Mouse (Mus musculus): ENCODE measurements around the gene Syt1.

DNA sequence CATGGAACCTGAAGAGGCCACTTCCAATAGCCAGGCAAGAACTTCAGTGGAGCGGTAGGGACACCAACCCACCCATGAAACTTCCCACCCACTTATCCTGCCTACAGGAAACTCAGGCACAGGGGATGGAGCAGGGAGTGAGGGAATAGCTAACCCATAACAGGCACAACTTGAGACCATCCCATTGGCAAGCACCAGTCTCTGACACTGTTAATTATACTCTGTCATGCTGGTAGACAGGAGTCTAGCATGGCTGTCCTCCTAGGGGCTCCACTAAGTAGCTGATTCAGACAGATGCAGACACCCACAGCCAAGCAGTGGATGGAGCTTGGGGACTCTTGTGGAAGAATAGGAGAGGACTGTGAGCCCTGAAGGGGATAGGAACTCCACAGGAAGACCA lies 105.5 kb downstream of the Syt1 start:
- TF ChIP-seq POLR2A (IDR thresholded peaks at IDR 0.05; ENCODE audit: control insufficient read depth, low read depth, low read length), result no peak
- no peak for TF ChIP-seq CTCF (IDR thresholded peaks at IDR 0.05; ENCODE audit: control insufficient read depth, insufficient read depth, insufficient replicate concordance, low read depth, low read length)

Data from testis, adult 2 months (tissue).